Mouse (Mus musculus) liver, adult 2 months (tissue): ENCODE results near the gene Myl3.

Experiments
- CTCF ChIP-seq: fragments of 200-500 bp; IDR thresholded peaks from 2 replicates; pipeline ENCODE4 v1.5.1; 2011; ENCODE audit warnings: low read depth, low read length, control low read depth
- POLR2A ChIP-seq: fragments of 200-500 bp; IDR thresholded peaks from 2 replicates; pipeline ENCODE4 v1.6.1; 2011; ENCODE audit warnings: low read length, control low read depth; ENCODE audit not compliant: insufficient read depth; ENCODE audit errors: extremely low read depth

GRCm38 (mm10) chr9:110715426-110715825 lies 26.2 kb upstream of the Myl3 start:
- peak; percentile 22; the same call in 1 of the 2 replicates for TF ChIP-seq CTCF
- no peak for TF ChIP-seq POLR2A
